Mouse (Mus musculus) lung, adult 2 months (tissue): ENCODE results near the gene Cemip2. TPM values are rescaled to one million over a fixed set of nuclear protein-coding genes. Genes with fewer than 3 reads are reported as not detected.

Experiments used
- DNase-seq: peaks from one replicate; pipeline ENCODE4 v3.0.0; 2022
- H3K4me1 ChIP-seq: fragments of 200-500 bp; 2 replicates; pipeline ENCODE4 v1.6.1; 2011; ENCODE audit warnings: low read length; ENCODE audit not compliant: control insufficient read depth, insufficient read depth
- H3K4me3 ChIP-seq: fragments of 200-500 bp; replicated peaks from 2 replicates; pipeline ENCODE3; 2011; ENCODE audit warnings: low read depth, mild to moderate bottlenecking, control low read depth, low read length; ENCODE audit errors: extremely low read depth
- CTCF ChIP-seq: fragments of 200-500 bp; IDR thresholded peaks from 2 replicates; pipeline ENCODE4 v1.5.1; 2011; ENCODE audit warnings: mild to moderate bottlenecking, low read length, control low read depth; ENCODE audit not compliant: insufficient read depth
- POLR2A ChIP-seq: fragments of 200-500 bp; IDR thresholded peaks from 2 replicates; pipeline ENCODE4 v1.6.1; 2011; ENCODE audit warnings: low read depth, mild to moderate bottlenecking, control low read depth, low read length, borderline replicate concordance; ENCODE audit errors: extremely low read depth
- WGBS: fragments of 180-500 bp; shearing (Covaris S2); methylation state at CpG from one replicate; pipeline ENCODE4 v1.1.7; 2018; 5-methylcytosine and 5-hydroxymethylcytosine counted together
- polyA plus RNA-seq: library from polyadenylated mRNA; depleted of rRNA; stranded (reverse); fragments of >200 nt; gene quantifications from 2 replicates; pipeline ENCODE4 v1.2.3, GENCODE M21; 2012

Gene Cemip2
- polyA plus RNA-seq, 1 experiment: 33.8 TPM

GRCm38 (mm10) chr19:21799410-21800373 is 21.6 kb downstream of the Cemip2 start:
- peaks cover 11% of the 10 kb centered on the region for H3K4me1 ChIP-seq
- DNase-seq: no peak
- TF ChIP-seq POLR2A (no peak), CTCF (no peak)
- 54% methylated on average over 13 of the region's 13 CpGs for WGBS
- H3K4me3 ChIP-seq: no peak overlapping the region

GRCm38 (mm10) chr19:21804488-21804887 is 26.3 kb downstream of the Cemip2 start:
- 50% methylated on average over 8 of the region's 8 CpGs for WGBS
- H3K4me3 ChIP-seq: no peak overlapping the region
- H3K4me1 ChIP-seq: peaks cover 2% of the 10 kb centered on the region; the same call in 1 of the 2 replicates
- no peak for TF ChIP-seq CTCF
- TF ChIP-seq POLR2A: no peak
- DNase-seq: no peak

- TF ChIP-seq POLR2A (no peak), CTCF (no peak)
- Histone ChIP-seq H3K4me3 (no peak overlapping the region), H3K4me1 (no peaks in the 10 kb centered on the region)
- 43% methylated on average over 3 of the region's 3 CpGs for WGBS
- DNase-seq: no peak
Observed at GRCm38 (mm10) chr19:21805305-21805704, 27.2 kb downstream of the Cemip2 start.

GRCm38 (mm10) chr19:21810135-21810534 is 32.0 kb downstream of the Cemip2 start:
- 89% methylated on average over 5 of the region's 5 CpGs for WGBS
- Histone ChIP-seq H3K4me1 (peaks cover 3% of the 10 kb centered on the region; the same call in 1 of the 2 replicates), H3K4me3 (no peak overlapping the region)
- DNase-seq: no peak
- no peak for TF ChIP-seq POLR2A
- no peak for TF ChIP-seq CTCF

- Histone ChIP-seq H3K4me3 (no peak overlapping the region), H3K4me1 (peaks cover 3% of the 10 kb centered on the region; the same call in 1 of the 2 replicates)
- WGBS: 56% methylated on average over 13 of the region's 13 CpGs
- DNase-seq: no peak
- TF ChIP-seq POLR2A (no peak), CTCF (no peak)
Observed at GRCm38 (mm10) chr19:21813560-21813959, 35.4 kb downstream of the Cemip2 start.

- 40% methylated on average over 8 of the region's 8 CpGs for WGBS
- no peak for DNase-seq
Observed at GRCm38 (mm10) chr19:21814433-21815020, 36.4 kb downstream of the Cemip2 start.

GRCm38 (mm10) chr19:21816260-21816659 is 38.1 kb downstream of the Cemip2 start:
- DNase-seq: no peak
- TF ChIP-seq POLR2A: no peak
- TF ChIP-seq CTCF: no peak
- Histone ChIP-seq H3K4me3 (no peak overlapping the region), H3K4me1 (peaks cover 8% of the 10 kb centered on the region)
- 91% methylated on average over 4 of the region's 4 CpGs for WGBS

More at GRCm38 (mm10) chr19:21814433-21815020, 36.4 kb downstream of the Cemip2 start:
- Histone ChIP-seq H3K4me3 (no peak overlapping the region), H3K4me1 (peaks cover 3% of the 10 kb centered on the region)
- TF ChIP-seq CTCF (no peak), POLR2A (no peak)

- no peak for DNase-seq
- 67% methylated on average over 14 of the region's 14 CpGs for WGBS
- Histone ChIP-seq H3K4me3 (no peak overlapping the region), H3K4me1 (peaks cover 8% of the 10 kb centered on the region)
- TF ChIP-seq CTCF (no peak), POLR2A (no peak)
Observed at GRCm38 (mm10) chr19:21818021-21818725, 40.0 kb downstream of the Cemip2 start.

GRCm38 (mm10) chr19:21819585-21819984 is 41.4 kb downstream of the Cemip2 start:
- 43% methylated on average over 5 of the region's 5 CpGs for whole genome bisulfite sequencing
- DNase-seq: no peak
- H3K4me1 ChIP-seq: peaks cover 6% of the 10 kb centered on the region
- TF ChIP-seq CTCF: no peak
- TF ChIP-seq POLR2A: no peak
- no peak overlapping the region for H3K4me3 ChIP-seq
